Mouse (Mus musculus) induced T-regulatory cell, adult 2 months (primary cell): ENCODE data around the gene Fxyd4.

Experiments used
- DNase-seq: peaks from one replicate; pipeline ENCODE4 v3.0.0-alpha.2; 2012; ENCODE audit warnings: low read depth

The Fxyd4 gene

GRCm38 (mm10) chr6:117891369-117892160 is 45.9 kb downstream of the Fxyd4 start:
- DNase-seq, result peak; percentile 86

- peak; percentile 93 for DNase-seq
Measured at GRCm38 (mm10) chr6:117890257-117890656, 47.2 kb downstream of the Fxyd4 start.

- no peak for DNase-seq
Measured at GRCm38 (mm10) chr6:117888642-117889096, 48.8 kb downstream of the Fxyd4 start.

- DNase-seq, result no peak
Measured at GRCm38 (mm10) chr6:117888032-117888431, 49.5 kb downstream of the Fxyd4 start.

GRCm38 (mm10) chr6:117885943-117886342 is 51.5 kb downstream of the Fxyd4 start:
- no peak for DNase-seq
